Comparison of ENCODE assay signal across 8 mouse cellular contexts in the genomic region with DNA sequence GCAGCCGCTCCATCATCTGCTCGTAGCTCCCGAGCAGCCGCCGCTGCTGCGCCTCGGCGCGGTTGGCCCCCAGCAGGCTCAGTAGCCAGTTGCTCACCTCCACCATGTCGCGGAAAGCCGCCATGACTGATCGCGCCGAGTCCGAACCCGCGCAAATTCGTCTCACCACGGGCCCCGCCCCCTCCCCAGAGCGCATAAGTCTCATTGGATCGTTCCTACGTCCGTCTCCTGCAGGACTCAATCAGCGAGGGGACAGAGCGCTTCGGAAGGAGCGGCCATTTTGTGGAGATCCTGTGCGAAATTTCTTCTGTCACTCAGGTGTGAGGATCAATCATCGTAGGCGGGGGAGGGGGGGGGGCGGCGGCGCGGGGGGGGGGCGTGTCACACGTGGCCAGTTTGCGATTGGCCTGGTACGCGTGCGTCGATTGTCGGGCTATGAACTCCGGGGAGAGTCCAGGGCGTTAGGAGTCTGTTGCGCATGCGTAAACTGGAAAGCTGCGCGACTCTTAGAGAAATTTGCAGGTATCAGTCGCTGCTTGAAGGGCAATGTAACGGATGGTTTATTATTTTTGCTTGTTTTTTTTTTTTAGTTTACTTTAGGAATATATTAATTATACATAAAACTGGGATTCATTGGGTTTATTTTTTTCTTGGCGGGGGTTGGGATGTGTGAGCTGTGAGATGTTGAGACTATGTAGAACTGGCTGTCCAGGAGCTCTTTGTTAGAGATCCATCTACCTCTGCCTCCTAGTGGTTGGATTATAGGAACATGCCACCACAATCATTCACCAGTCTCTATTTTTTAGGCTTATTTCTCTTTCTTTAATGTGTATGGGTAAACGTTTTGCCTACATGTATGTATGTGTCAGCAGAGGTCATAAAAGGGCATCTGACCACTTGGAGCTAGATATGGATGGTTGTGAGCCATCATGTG. TPM values are rescaled to one million over a fixed set of nuclear protein-coding genes. Genes with fewer than 3 reads are reported as not detected.
A peak's percentile ranks its signal among the peaks of the same experiment; 100 is the strongest.
DNase-seq lines count a peak whose midpoint lies in the region; ATAC-seq lines count a peak whose summit lies in the region.

Gene Spc24 (minus strand): TSS at position 149 of the 934 bp plus-strand sequence.

- no peaks in the 10 kb centered on the region for H3K36me3 ChIP-seq in hindbrain, embryonic 16.5 days (ENCODE audit: control insufficient read depth, insufficient read depth, low read length)
- no peaks in the 10 kb centered on the region for H3K36me3 ChIP-seq in macrophage (ENCODE audit: inconsistent target)

- peaks cover 3% of the 10 kb centered on the region; the same call in 1 of the 2 replicates for H3K4me1 ChIP-seq in hindbrain, embryonic 16.5 days (ENCODE audit: control insufficient read depth, insufficient read depth, low read depth, low read length)

- peak within 1 kb of the TSS; percentile 83 for H3K4me3 ChIP-seq in hindbrain, embryonic 16.5 days (ENCODE audit: low read length)
- peak within 1 kb of the TSS; percentile 59 for H3K4me3 ChIP-seq in macrophage (ENCODE audit: inconsistent target)

- ATAC-seq in hindbrain, embryonic 16.5 days, result peak; percentile 98

- peak within 1 kb of the TSS; percentile 98 for H3K4me2 ChIP-seq in hindbrain, embryonic 16.5 days (ENCODE audit: low read length)

- H3K9me3 ChIP-seq in hindbrain, embryonic 16.5 days (ENCODE audit: control insufficient read depth, low read length), result no peaks in the 10 kb centered on the region

- no peaks in the 10 kb centered on the region for H3K27me3 ChIP-seq in hindbrain, embryonic 16.5 days (replicated peaks; ENCODE audit: control insufficient read depth, insufficient read depth, low read length)

- DNase-seq in WW6 (ENCODE audit: low read depth, low spot score), result peak; percentile 93
- DNase-seq in cerebellum, postnatal 4 days (ENCODE audit: low spot score in 2 of 2), result peak; percentile 95 to 98
- peak; percentile 97 for DNase-seq in gastrocnemius, adult 18-20 months (ENCODE audit: low spot score)
- DNase-seq in left cerebral cortex, adult 18-20 months (ENCODE audit: low spot score in 2 of 2), result peak; percentile 94 to 96
- DNase-seq in right cerebral cortex, adult 18-20 months, result peak; percentile 95
- peak; percentile 74 for DNase-seq in urinary bladder, postnatal 10 days (ENCODE audit: low spot score)

- WGBS in hindbrain, embryonic 16.5 days, result under 1% methylated on average over 49 of the region's 54 CpGs
- WGBS in macrophage (ENCODE audit: missing documents), result under 1% methylated on average over 50 of the region's 54 CpGs

- H3K9ac ChIP-seq in hindbrain, embryonic 16.5 days (ENCODE audit: low read depth, low read length), result peak within 1 kb of the TSS; percentile 77

- peak within 1 kb of the TSS; percentile 73 for H3K27ac ChIP-seq in hindbrain, embryonic 16.5 days (ENCODE audit: low read depth, low read length)
- peak within 1 kb of the TSS; percentile 12; the same call in 1 of the 2 replicates for H3K27ac ChIP-seq in macrophage

- no peaks in the 10 kb centered on the region for H3K79me2 ChIP-seq in macrophage (ENCODE audit: inconsistent target)

RNA-seq across cellular contexts. Expression of gene Spc24, which starts in this region (rescaled TPM):
- 1 to 10 TPM; 1.9 TPM for total RNA-seq in gastrocnemius, adult 18-20 months (2021)
- 21.2 and 26.0 TPM in 2 replicates for polyA plus RNA-seq in hindbrain, embryonic 16.5 days (2015; fragmentation: Nextera tagmentation; extraction: Ambion mirVana)
- 1 to 10 TPM; 3.1 to 5.0 TPM for total RNA-seq in left cerebral cortex, adult 18-20 months (2021)
- 1 to 10 TPM in 11 of 26 experiments, under 1 TPM in 4, not detected in 11; 0.53 to 4.3 (median 1.8) TPM for total RNA-seq in macrophage (2018; cell fraction: chromatin; rRNA removed)
- total RNA-seq in macrophage (2018; cell fraction: cytosol; rRNA removed), result 1 to 10 TPM in 9 of 26 experiments, under 1 TPM in 17; 0.28 to 2.4 (median 0.89) TPM
- total RNA-seq in macrophage (2018; cell fraction: nucleus; rRNA removed), result 1 to 10 TPM in 7 of 26 experiments, under 1 TPM in 9, not detected in 10; 0.45 to 9.6 (median 0.94) TPM
- 0.45 to 5.8 TPM (median 3.0 TPM) in 3 replicates for polyA plus RNA-seq in macrophage (2018)

Comparison
In these comparisons a context has a peak if more than half of its experiments do, and no peak if none do; other contexts are left out.
1. Peak in every context shown above with its lines: DNase-seq, ATAC-seq, H3K4me3 ChIP-seq and H3K27ac ChIP-seq.